Mouse (Mus musculus) fibroblast of lung, adult 2 months (primary cell): ENCODE data around the gene Znhit3.
"Not testable (repeated sequence)": the region's sequence is repeated elsewhere in the genome, so short reads cannot be mapped to it uniquely, and the experiment has no call there.

Experiments used
- DNase-seq: peaks from one replicate; pipeline ENCODE4 v3.0.0-alpha.2; 2011; ENCODE audit warnings: low read depth

The Znhit3 gene

DNA sequence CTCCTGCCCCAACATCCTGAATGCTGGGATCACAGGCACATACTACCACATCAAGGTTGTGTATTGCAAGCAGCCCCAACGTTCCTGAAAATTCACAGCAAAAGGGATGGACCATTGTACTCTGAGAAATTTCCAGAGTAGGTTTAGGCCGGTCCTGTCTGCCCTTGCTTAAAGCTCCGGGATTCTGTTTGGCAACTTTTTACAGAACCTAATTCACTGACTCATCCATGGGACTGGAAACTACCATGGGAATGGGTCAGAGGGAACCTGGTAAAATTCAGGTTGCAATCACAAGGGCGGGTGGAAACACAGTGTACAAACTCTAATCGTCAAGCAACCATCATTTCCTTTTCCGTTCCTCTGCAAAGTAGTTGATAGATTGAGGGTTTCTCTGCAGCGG is 3.8 kb upstream of the Znhit3 start:
- DNase-seq, result no peak

GRCm38 (mm10) chr11:84919276-84919675 is 3.1 kb upstream of the Znhit3 start:
- DNase-seq, result no peak

DNA sequence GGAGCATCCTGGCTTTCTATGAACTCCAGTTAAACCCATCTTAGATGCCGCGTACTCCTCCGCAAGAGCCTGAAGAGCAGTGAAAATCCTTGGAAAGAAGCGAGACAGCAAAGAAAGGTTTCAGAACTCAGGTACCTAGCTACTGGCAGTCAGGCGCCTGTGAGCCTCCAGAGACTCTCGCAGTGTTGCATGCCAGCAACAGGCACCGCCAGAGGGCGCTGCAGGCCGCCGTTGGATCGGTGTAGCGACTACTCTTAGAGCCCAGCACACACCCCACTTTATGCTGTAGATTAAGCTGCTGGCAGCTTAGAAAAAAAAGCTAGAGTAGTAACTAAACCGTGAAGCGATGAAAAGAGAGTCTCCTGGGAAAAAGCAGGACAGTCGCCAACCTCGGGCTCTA is 2.3 kb upstream of the Znhit3 start:
- DNase-seq, result peak; percentile 35

DNA sequence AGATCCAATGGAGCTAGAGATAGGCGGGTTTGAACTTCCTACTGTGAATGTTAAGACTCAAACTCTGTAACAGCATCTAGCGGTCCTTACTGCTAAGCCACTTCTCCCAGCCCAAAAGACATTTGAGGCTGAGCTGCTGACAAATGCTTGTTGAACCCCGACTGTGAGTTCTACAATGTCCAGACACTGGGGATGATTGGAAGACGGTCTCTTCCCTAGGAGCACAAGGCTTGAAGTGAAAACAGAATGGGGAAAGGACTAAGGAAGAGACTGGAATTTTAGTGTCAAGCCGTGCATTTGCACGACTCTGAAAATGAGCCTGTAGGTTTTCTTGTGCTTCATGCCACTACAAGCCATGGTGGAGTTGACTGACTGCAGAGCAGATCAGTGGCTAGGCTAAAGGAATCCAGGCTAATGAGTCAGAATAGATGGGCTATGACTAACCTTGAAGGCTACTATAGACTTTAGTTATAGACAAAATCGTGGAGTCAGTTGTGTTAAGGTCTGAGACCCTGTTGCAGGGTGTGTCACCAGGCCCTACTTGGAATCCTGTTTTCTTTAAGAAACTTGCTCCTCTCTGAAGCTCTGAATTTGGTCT is 636 bp upstream of the Znhit3 start:
- DNase-seq, result no peak

DNA sequence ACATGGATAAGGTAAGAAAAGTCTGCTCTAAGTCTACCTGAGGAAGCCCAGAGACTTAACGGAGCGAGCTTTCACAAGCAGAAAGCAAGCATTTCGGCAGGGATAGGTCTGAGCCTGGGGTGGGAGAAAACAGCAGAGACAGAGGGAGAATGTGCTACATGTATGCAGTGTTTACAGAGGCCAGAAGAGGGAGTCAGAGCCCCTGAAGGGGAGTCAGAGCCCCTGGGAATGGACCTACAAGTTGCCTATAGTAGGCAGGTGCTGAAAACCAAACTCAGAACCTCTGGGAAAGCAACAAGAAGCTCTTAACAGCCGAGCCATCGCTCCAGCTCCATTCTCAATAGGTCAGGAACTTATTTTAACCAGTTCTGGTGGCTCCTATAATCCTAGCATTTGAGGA is 1.5 kb downstream of the Znhit3 start:
- no peak for DNase-seq

GRCm38 (mm10) chr11:84910411-84910810 is 5.8 kb downstream of the Znhit3 start:
- no peak for DNase-seq

GRCm38 (mm10) chr11:84908480-84908879 is 7.7 kb downstream of the Znhit3 start:
- no peak for DNase-seq

GRCm38 (mm10) chr11:84907081-84907480 is 9.1 kb downstream of the Znhit3 start:
- DNase-seq, result no peak

GRCm38 (mm10) chr11:84904597-84905144 is 11.5 kb downstream of the Znhit3 start:
- no peak for DNase-seq

- DNase-seq, result no peak
Observed at GRCm38 (mm10) chr11:84893113-84893512, 23.1 kb downstream of the Znhit3 start.

GRCm38 (mm10) chr11:84891705-84892104 is 24.5 kb downstream of the Znhit3 start:
- no peak for DNase-seq

DNA sequence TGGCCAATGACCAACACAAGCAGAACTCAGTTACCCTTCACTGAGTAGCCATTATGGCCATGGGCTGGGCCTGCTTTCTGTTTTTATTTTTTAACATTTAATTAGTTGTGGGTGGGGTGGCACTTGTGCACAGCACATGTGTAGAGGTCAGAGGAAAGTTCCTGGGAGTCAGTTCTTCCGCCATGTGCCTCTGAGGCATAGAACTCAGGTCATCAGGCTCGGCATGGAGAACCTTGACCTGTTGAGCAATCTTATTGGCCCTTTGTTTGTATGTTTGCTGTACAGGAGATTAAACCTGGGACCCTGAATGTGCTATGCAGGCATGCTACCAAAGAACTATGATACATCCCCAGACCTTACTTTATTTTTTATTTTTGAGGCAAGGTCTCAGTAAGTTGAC is 26.7 kb downstream of the Znhit3 start:
- no peak for DNase-seq

DNA sequence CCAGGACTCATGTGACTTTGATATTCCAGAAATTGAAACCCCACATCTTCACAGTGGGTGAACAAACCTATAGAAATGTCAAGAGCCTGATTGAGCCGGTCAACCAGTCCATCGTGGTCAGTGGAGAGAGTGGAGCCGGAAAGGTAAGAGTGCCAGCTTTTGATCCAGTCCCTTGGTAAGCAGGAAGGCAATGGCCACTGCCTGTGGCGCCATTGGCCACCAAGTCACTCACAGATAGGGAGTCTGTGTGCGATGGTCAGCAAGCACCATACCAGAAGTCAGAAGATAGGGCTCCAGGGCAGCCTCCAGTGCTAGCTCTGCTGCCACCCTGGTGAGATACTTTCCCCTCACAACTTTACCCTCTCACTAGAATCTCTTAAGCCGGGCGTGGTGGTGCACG is 28.1 kb downstream of the Znhit3 start:
- no peak for DNase-seq

DNA sequence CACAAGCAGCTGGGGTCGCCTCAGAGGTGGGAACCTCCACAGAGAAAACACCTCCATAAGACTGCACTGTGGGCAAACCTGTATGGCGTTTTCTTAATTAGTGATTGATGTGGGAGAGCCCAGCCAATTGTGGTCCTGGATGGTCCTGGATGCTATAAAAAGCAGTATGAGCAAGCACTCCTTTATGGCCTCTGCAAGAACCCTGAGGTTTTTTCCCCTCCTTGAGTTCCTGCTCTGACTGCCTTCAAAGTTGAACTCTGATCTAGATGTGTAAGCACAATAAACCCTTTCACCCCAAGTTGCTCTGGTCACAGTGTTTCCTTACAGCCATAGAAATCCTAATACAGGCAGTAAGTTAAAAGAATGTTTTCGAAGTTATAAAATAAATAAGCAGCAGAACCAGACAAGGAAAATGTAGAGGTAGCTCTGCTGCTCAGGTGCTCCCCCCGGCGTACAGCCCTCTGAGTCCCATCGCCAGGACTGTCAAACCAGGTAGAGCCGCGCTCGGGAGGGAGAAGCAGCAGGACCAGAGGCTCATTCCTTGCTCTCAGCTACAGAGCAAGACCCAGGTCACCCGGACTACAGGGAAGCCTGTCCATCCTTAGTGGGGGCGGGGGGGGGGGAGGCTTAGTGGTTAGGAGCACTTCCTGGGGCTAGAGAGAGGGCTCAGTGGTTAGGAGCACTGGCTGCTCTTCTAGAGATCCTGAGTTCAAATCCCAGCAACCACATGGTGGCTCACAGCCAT is 29.2 kb downstream of the Znhit3 start:
- DNase-seq, result no peak

DNA sequence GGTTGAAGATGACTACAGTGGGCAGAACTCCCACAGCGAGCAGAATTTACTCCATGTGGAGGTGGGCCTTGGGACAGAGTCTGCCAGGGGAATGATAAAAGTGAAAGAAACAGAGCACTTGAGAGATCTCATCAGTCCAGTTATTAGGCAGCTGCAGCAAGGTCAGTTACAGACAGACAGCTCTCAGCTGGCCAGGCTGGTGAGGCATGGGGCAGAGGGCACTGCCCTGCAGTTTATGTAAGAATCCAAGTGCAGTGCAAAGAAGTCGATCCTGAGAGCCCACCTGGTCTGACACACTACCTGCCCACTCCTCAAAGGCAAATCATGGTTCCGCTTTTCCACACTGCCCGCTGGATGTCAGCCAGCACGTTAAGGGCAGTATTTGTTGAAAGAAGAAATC is 29.9 kb downstream of the Znhit3 start:
- no peak for DNase-seq

GRCm38 (mm10) chr11:84885238-84885637 is 30.9 kb downstream of the Znhit3 start:
- DNase-seq, result no peak

DNA sequence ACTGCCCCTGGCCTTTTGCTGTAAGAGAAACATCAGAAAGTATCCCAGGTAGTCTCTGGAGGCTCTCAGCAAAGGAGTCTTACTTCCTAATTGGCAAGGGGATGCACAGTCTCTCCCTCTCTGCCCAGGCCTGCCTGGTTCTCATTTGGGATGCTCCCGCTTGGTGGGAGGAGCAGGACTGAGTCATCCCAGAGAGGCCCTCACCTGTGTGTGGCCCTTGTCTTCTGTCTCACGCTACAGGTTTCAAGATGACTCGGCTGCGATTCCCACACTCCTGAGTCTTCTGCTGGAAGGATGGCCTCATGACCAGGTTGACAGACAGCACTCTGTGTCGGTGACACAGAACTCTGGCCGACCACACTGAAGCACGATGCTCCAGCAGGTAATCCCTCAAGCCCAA is 33.8 kb downstream of the Znhit3 start:
- DNase-seq, result no peak

DNA sequence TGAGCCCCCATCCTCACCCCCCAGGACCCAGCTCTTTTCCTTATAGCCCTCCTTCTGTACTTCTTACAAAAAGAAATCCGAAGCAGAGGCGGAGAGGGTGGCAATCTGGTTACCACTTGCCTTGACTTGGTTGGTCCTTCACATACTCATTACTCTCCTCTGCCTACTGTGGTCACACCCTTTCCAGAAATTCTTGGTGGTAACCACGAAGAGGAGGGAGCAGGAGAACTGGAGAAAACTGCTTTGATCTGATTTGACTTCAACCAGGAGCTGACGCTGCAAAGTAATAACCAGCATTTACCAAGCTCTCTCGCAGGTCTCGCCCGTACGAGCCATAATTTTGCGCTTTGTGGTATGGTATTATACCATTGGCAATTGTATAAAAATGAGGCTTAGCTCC is 35.2 kb downstream of the Znhit3 start:
- no peak for DNase-seq

DNA sequence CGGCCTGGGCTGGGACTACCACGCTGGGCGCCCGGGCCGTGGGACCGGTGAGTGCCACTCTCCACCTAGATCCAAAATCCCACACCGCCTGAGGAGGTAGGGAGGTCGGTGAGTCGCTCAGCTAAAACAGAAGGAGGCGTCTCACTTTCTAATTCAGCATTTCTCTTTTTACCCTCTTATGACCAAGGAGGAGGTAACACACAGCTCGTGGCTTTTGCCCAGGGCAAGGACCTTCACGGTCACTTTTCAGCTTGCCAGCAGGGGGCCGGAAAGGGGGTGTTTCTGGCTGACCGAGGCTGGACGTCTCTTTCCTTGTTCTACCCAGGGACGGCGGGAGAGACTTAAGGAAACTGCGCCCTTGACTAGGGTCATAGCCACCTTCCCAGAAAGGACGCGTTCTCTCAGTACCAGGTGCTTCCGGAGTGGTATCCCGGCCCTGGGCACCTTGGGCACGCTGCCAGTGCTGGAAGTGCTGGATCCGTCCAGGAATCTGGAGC is 35.7 kb downstream of the Znhit3 start:
- DNase-seq, result no peak

GRCm38 (mm10) chr11:84879772-84880464 is 36.2 kb downstream of the Znhit3 start, which contains the start of the genes Myo19 and Pigw:
TSS of gene Myo19 (plus strand) at chr11:84880148.
TSS of gene Pigw (minus strand) at chr11:84880285.
- peak; percentile 47 for DNase-seq

GRCm38 (mm10) chr11:84879007-84879771 is 37.0 kb downstream of the Znhit3 start:
- DNase-seq, result no peak

DNA sequence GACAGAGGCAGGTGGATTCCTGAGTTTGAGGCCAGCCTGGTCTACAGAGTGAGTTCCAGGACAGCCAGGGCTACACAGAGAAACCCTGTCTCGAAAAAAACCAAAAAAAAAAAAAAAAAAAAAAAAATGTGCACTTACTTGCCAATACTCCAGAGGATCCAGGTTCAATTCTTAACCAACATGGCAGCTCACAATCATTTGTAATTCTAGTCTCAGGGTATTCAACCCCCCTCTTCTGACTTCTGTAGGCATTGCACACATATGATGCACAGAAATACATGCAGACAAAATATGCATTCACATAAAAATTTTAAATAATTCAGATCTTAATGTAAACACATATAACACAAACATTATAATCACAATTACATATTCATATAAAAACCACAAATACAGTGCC is 40.1 kb downstream of the Znhit3 start:
- not testable (repeated sequence) for DNase-seq
